Mouse (Mus musculus) bone marrow macrophage, adult 2 months (primary cell): ENCODE measurements at regions not wholly inside any gene's neighbourhood (a gene's known extent, or its start where the extent isn't known, plus 50 kb on each side); places are given as distances from the start of the nearest gene placed in this dataset.

Experiments
- CTCF ChIP-seq: IDR thresholded peaks from 2 replicates; pipeline ENCODE4 v1.5.1; 2012; ENCODE audit warnings: low read depth, mild to moderate bottlenecking, low read length, moderate library complexity
- POLR2A ChIP-seq: IDR thresholded peaks from 2 replicates; pipeline ENCODE4 v1.6.1; 2012; ENCODE audit warnings: mild to moderate bottlenecking, low read depth, low read length, borderline replicate concordance

DNA sequence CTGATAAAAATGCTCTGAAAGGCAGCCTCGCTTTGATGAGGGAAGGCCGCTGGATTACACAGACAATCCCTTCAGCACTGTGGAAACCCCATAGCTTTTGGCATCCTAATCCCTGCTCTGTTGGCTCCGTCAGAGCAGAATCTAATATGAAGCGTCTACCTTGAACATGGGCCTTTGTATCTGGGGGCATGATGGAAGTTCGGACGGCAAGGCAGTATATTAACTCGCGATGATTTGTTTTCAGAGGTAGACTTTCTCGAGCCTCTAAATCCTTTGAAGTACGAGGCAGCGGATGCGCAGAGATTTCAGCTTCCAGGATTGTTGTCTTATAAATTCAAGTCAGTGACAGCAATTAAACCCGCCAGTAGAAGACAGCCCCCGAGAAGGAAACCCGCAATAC is 316.8 kb upstream of the 3110018I06Rik start:
- TF ChIP-seq CTCF, result no peak
- TF ChIP-seq POLR2A, result no peak
